Mouse (Mus musculus) lung, embryonic 16.5 days (tissue): ENCODE data around the gene Csnk2a1. TPM values are rescaled to one million over a fixed set of nuclear protein-coding genes. Genes with fewer than 3 reads are reported as not detected.
"Not testable (repeated sequence)": the region's sequence is repeated elsewhere in the genome, so short reads cannot be mapped to it uniquely, and the experiment has no call there.

Experiments
- ATAC-seq: fragments of 200-750 bp; cut with Nextera tagmentation; 2 replicates; pipeline ENCODE4 v1.8.0; 2017; ENCODE audit warnings: low read depth, mild to moderate bottlenecking, moderate library complexity
- H3K27ac ChIP-seq: fragments of 300-500 bp; sonication (generic); 2 replicates; pipeline ENCODE4 v1.5.1; 2014; ENCODE audit warnings: mild to moderate bottlenecking, control low read depth, low read length
- H3K27me3 ChIP-seq: fragments of 300-500 bp; sonication (generic); 2 replicates; pipeline ENCODE4 v1.6.1; 2014; ENCODE audit warnings: low read depth, low read length, mixed read lengths; ENCODE audit not compliant: control insufficient read depth, insufficient read depth
- H3K36me3 ChIP-seq: fragments of 300-500 bp; sonication (generic); 2 replicates; pipeline ENCODE4 v1.6.1; 2014; ENCODE audit warnings: low read length; ENCODE audit not compliant: control insufficient read depth, insufficient read depth
- H3K4me1 ChIP-seq: fragments of 300-500 bp; sonication (generic); replicated peaks from 2 replicates; pipeline ENCODE4 v1.6.1; 2014; ENCODE audit warnings: low read length, mixed read lengths; ENCODE audit not compliant: control insufficient read depth, insufficient read depth
- H3K4me2 ChIP-seq: fragments of 300-500 bp; sonication (generic); 2 replicates; pipeline ENCODE4 v1.6.1; 2014; ENCODE audit warnings: low read depth, low read length, control low read depth
- H3K4me3 ChIP-seq: fragments of 300-500 bp; sonication (generic); 2 replicates; pipeline ENCODE4 v1.5.1; 2014; ENCODE audit warnings: mild to moderate bottlenecking, low read length, control low read depth
- H3K9ac ChIP-seq: fragments of 300-500 bp; sonication (generic); 2 replicates; pipeline ENCODE4 v1.6.1; 2014; ENCODE audit warnings: low read length, control low read depth
- H3K9me3 ChIP-seq: fragments of 300-500 bp; sonication (generic); 2 replicates; pipeline ENCODE4 v1.6.1; 2016; ENCODE audit warnings: low read length; ENCODE audit not compliant: control insufficient read depth
- WGBS: fragments of 180-500 bp; shearing (Covaris S2); extraction: QIAGEN DNeasy Blood & Tissue Kit; methylation state at CpG from one replicate; pipeline ENCODE4 v1.1.7; 2014; 5-methylcytosine and 5-hydroxymethylcytosine counted together
- polyA plus RNA-seq: library from polyadenylated mRNA; unstranded; fragments of >200 nt; fragmentation: Nextera tagmentation; extraction: Ambion mirVana; gene quantifications from 2 replicates; pipeline ENCODE4 v1.2.1, GENCODE M21; 2015

The Csnk2a1 gene
- polyA plus RNA-seq, 1 experiment from 2014 or later = 84.4 TPM

GRCm38 (mm10) chr2:152273639-152274038 is 47.0 kb downstream of the Csnk2a1 start:
- H3K27ac ChIP-seq = no peak overlapping the region
- WGBS = 71% methylated on average over 2 of the region's 2 CpGs
- H3K4me3 ChIP-seq = no peak overlapping the region
- no peaks in the 10 kb centered on the region for H3K27me3 ChIP-seq
- H3K9ac ChIP-seq = no peak overlapping the region
- H3K4me1 ChIP-seq = no peaks in the 10 kb centered on the region
- H3K36me3 ChIP-seq = peaks cover 45% of the 10 kb centered on the region
- no peak overlapping the region for H3K4me2 ChIP-seq
- H3K9me3 ChIP-seq = no peaks in the 10 kb centered on the region
- ATAC-seq = no peak

GRCm38 (mm10) chr2:152281407-152281806 is 54.8 kb downstream of the Csnk2a1 start:
- no peak overlapping the region for H3K4me3 ChIP-seq
- H3K4me2 ChIP-seq = no peak overlapping the region

GRCm38 (mm10) chr2:152287560-152287959 is 60.9 kb downstream of the Csnk2a1 start:
- no peaks in the 10 kb centered on the region for H3K27me3 ChIP-seq
- H3K9me3 ChIP-seq = no peaks in the 10 kb centered on the region
- no peak overlapping the region for H3K9ac ChIP-seq
- no peak overlapping the region for H3K27ac ChIP-seq
- H3K4me2 ChIP-seq = no peak overlapping the region
- H3K4me1 ChIP-seq = no peaks in the 10 kb centered on the region
- H3K4me3 ChIP-seq = no peak overlapping the region
- no peak for ATAC-seq
- 89% methylated on average over 5 of the region's 5 CpGs for WGBS
- H3K36me3 ChIP-seq = peaks cover 21% of the 10 kb centered on the region

More at GRCm38 (mm10) chr2:152281407-152281806, 54.8 kb downstream of the Csnk2a1 start:
- Histone ChIP-seq H3K27ac (no peak overlapping the region), H3K4me1 (no peaks in the 10 kb centered on the region), H3K36me3 (peaks cover 38% of the 10 kb centered on the region), H3K27me3 (no peaks in the 10 kb centered on the region), H3K9ac (no peak overlapping the region), H3K9me3 (no peaks in the 10 kb centered on the region)
- no peak for ATAC-seq
- 58% methylated on average over 3 of the region's 3 CpGs for whole genome bisulfite sequencing

GRCm38 (mm10) chr2:152288046-152288445 is 61.4 kb downstream of the Csnk2a1 start:
- no peaks in the 10 kb centered on the region for H3K4me1 ChIP-seq
- no peak overlapping the region for H3K4me3 ChIP-seq
- H3K36me3 ChIP-seq = peaks cover 19% of the 10 kb centered on the region
- no peak overlapping the region for H3K4me2 ChIP-seq
- no peak for ATAC-seq
- H3K9ac ChIP-seq = no peak overlapping the region
- no peaks in the 10 kb centered on the region for H3K27me3 ChIP-seq
- H3K27ac ChIP-seq = no peak overlapping the region
- WGBS = 66% methylated on average over 8 of the region's 8 CpGs
- H3K9me3 ChIP-seq = no peaks in the 10 kb centered on the region

- H3K4me3 ChIP-seq, ATAC-seq, H3K27me3 ChIP-seq, H3K9me3 ChIP-seq, H3K9ac ChIP-seq, H3K4me1 ChIP-seq, H3K27ac ChIP-seq, H3K4me2 ChIP-seq: not testable (repeated sequence)
- 55% methylated on average over 1 of the region's 2 CpGs for WGBS
- peaks cover 12% of the 10 kb centered on the region for H3K36me3 ChIP-seq
These were observed 63.0 kb downstream of the Csnk2a1 start for GRCm38 (mm10) chr2:152289623-152290022.

GRCm38 (mm10) chr2:152292475-152292874 is 65.8 kb downstream of the Csnk2a1 start:
- ATAC-seq = no peak
- no peaks in the 10 kb centered on the region for H3K9me3 ChIP-seq
- H3K4me3 ChIP-seq = no peak overlapping the region
- H3K9ac ChIP-seq = no peak overlapping the region
- no peaks in the 10 kb centered on the region for H3K27me3 ChIP-seq
- H3K27ac ChIP-seq = no peak overlapping the region
- H3K36me3 ChIP-seq = no peaks in the 10 kb centered on the region; the same call in 1 of the 2 replicates
- 60% methylated on average over 2 of the region's 2 CpGs for WGBS
- no peak overlapping the region for H3K4me2 ChIP-seq
- peaks cover 8% of the 10 kb centered on the region for H3K4me1 ChIP-seq

GRCm38 (mm10) chr2:152293179-152293726 is 66.6 kb downstream of the Csnk2a1 start:
- peak overlapping the region; percentile 93 for H3K4me2 ChIP-seq
- no peaks in the 10 kb centered on the region for H3K9me3 ChIP-seq
- ATAC-seq = peak; percentile 50
- no peaks in the 10 kb centered on the region for H3K27me3 ChIP-seq
- whole genome bisulfite sequencing = under 1% methylated on average over 15 of the region's 15 CpGs
- peaks cover 11% of the 10 kb centered on the region for H3K4me1 ChIP-seq
- H3K27ac ChIP-seq = no peak overlapping the region
- H3K4me3 ChIP-seq = peak overlapping the region; percentile 97
- H3K9ac ChIP-seq = peak overlapping the region; percentile 96
- no peaks in the 10 kb centered on the region; the same call in 1 of the 2 replicates for H3K36me3 ChIP-seq

GRCm38 (mm10) chr2:152293727-152294475 is 67.3 kb downstream of the Csnk2a1 start, which contains the start of gene Tbc1d20:
Tbc1d20 (plus strand) TSS chr2:152293828.
- Histone ChIP-seq H3K9ac (peak within 1 kb of the TSS; percentile 96), H3K36me3 (no peaks in the 10 kb centered on the region; the same call in 1 of the 2 replicates), H3K27ac (peak within 1 kb of the TSS; percentile 87), H3K27me3 (no peaks in the 10 kb centered on the region), H3K4me2 (peak within 1 kb of the TSS; percentile 93), H3K9me3 (no peaks in the 10 kb centered on the region), H3K4me1 (peaks cover 11% of the 10 kb centered on the region), H3K4me3 (peak within 1 kb of the TSS; percentile 97)
- under 1% methylated on average over 62 of the region's 70 CpGs for WGBS
- ATAC-seq = peak; percentile 99

GRCm38 (mm10) chr2:152294541-152294940 is 67.9 kb downstream of the Csnk2a1 start:
- Histone ChIP-seq H3K4me3 (peak overlapping the region; percentile 97), H3K36me3 (no peaks in the 10 kb centered on the region; the same call in 1 of the 2 replicates), H3K4me2 (peak overlapping the region; percentile 93), H3K27me3 (no peaks in the 10 kb centered on the region), H3K27ac (peak overlapping the region; percentile 87; the same call in 1 of the 2 replicates), H3K9ac (peak overlapping the region; percentile 96), H3K4me1 (peaks cover 11% of the 10 kb centered on the region), H3K9me3 (no peaks in the 10 kb centered on the region)
- no peak for ATAC-seq
- WGBS = 29% methylated on average over 5 of the region's 5 CpGs
